Comparison of ENCODE assay signal across 15 mouse cellular contexts in the genomic region with DNA sequence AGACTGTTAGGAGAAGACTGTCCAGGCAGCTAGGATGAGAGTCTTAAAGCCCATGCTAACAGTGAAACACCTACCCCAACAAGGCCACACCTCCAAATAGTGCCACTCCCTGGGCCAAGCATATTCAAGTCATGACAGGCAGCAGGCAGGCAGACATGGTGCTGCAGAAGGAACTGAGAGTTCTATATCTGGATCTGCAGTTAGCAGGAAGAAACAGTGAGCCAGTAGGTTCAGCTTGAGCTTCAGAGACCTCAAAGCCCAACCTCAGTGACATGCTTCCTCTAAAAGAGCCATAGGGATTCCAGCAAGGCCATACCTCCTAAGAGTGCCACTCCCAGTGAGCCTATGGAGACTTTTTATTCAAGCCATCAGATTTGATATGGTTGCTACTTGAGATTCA.
"Had no signal": no experiment of that assay in that cellular context is flagged by ENCODE, and none has a peak within 500 bp of the region (broad histone marks: within the 10 kb centered on the region; RNA-seq: fewer than 3 reads in every experiment).

No protein-coding gene starts in this region.

- H3K27ac ChIP-seq: midbrain, embryonic 13.5 days; midbrain, embryonic 15.5 days; neural tube, embryonic 12.5 days; stomach, embryonic 15.5 days; stomach, postnatal 0 days had no signal

- H3K27me3 ChIP-seq: megakaryocyte, embryonic 14.5 days; midbrain, embryonic 13.5 days; midbrain, embryonic 15.5 days; neural tube, embryonic 12.5 days; stomach, embryonic 15.5 days had no signal

- ATAC-seq: midbrain, embryonic 13.5 days; midbrain, embryonic 15.5 days had no signal

- H3K4me3 ChIP-seq: megakaryocyte, embryonic 14.5 days; midbrain, embryonic 13.5 days; midbrain, embryonic 15.5 days; neural tube, embryonic 12.5 days; stomach, embryonic 15.5 days had no signal

- H3K4me1 ChIP-seq: megakaryocyte, embryonic 14.5 days; midbrain, embryonic 13.5 days; midbrain, embryonic 15.5 days; neural tube, embryonic 12.5 days; stomach, embryonic 15.5 days had no signal

- DNase-seq: lung, adult 18-20 months; lung, embryonic 14.5 days; lung, postnatal 10 days; lung, postnatal 4 days; right cerebral cortex, postnatal 14 days; thymus, adult 2 months; thymus, postnatal 25 days; thymus, postnatal 4 days had no signal

- H3K9me3 ChIP-seq: megakaryocyte, embryonic 14.5 days; midbrain, embryonic 13.5 days; midbrain, embryonic 15.5 days; neural tube, embryonic 12.5 days; stomach, embryonic 15.5 days had no signal

- H3K4me2 ChIP-seq: lung, embryonic 14.5 days; midbrain, embryonic 11.5 days; midbrain, embryonic 13.5 days; midbrain, embryonic 15.5 days; neural tube, embryonic 12.5 days; stomach, embryonic 15.5 days had no signal

- H3K36me3 ChIP-seq: midbrain, embryonic 13.5 days; midbrain, embryonic 15.5 days; neural tube, embryonic 12.5 days; stomach, embryonic 15.5 days had no signal

- H3K9ac ChIP-seq: lung, embryonic 14.5 days; midbrain, embryonic 13.5 days; midbrain, embryonic 15.5 days; neural tube, embryonic 12.5 days; stomach, embryonic 15.5 days had no signal
